Mouse (Mus musculus): ENCODE measurements around the gene Akap6. TPM values are rescaled to one million over a fixed set of nuclear protein-coding genes. Genes with fewer than 3 reads are reported as not detected.
A peak's percentile ranks its signal among the peaks of the same experiment; 100 is the strongest.

Akap6 gene
- total and polyA plus RNA-seq, 2 experiments from 2014 or later, result 18.2 to 69.3 TPM

DNA sequence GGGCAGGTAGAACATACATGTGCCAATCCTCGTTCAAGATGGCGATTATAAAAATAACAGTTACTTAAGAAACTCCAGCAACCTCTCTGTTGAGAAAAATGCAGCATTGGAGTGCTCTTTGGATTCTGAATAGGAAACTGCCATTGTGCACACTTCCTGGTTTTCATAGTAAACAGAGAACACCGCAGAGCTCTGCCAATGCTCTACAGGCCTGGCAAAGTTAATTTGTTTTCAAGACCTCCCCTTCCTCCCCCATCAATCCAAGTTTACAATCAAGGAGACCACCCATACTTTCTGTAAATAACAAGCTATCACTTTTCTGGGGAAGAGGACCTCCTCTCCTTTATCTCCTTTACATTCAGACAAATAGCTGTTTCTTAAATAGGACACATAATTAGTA is 65.6 kb downstream of the Akap6 start:
- H3K27ac ChIP-seq (ENCODE audit: low read depth, low read length), result no peak overlapping the region
- H3K9me3 ChIP-seq (ENCODE audit: low read length), result no peaks in the 10 kb centered on the region
- H3K9ac ChIP-seq (replicated peaks; ENCODE audit: low read length, poor library complexity, severe bottlenecking), result no peak overlapping the region
- H3K36me3 ChIP-seq (ENCODE audit: insufficient read depth, low read length), result no peaks in the 10 kb centered on the region
- WGBS, result 76% methylated on average over 3 of the region's 3 CpGs
- TF ChIP-seq CTCF (IDR thresholded peaks at IDR 0.05), result no peak
- DNase-seq (ENCODE audit: low spot score), result no peak
- H3K4me3 ChIP-seq (ENCODE audit: low read depth, low read length), result no peak overlapping the region
- H3K27me3 ChIP-seq (ENCODE audit: insufficient read depth, low read length), result no peaks in the 10 kb centered on the region
- no peaks in the 10 kb centered on the region for H3K4me1 ChIP-seq (ENCODE audit: insufficient read depth, low read length)
- no peak for ATAC-seq (ENCODE audit: low FRiP score)
- H3K4me2 ChIP-seq (ENCODE audit: low read depth, low read length, poor library complexity, severe bottlenecking), result no peak overlapping the region

- Histone ChIP-seq H3K27ac (ENCODE audit: low read depth, low read length) (no peak overlapping the region), H3K4me1 (ENCODE audit: insufficient read depth, low read length) (peaks cover 6% of the 10 kb centered on the region), H3K36me3 (ENCODE audit: insufficient read depth, low read length) (no peaks in the 10 kb centered on the region), H3K27me3 (ENCODE audit: insufficient read depth, low read length) (no peaks in the 10 kb centered on the region), H3K9me3 (ENCODE audit: low read length) (no peaks in the 10 kb centered on the region), H3K4me2 (ENCODE audit: low read depth, low read length, poor library complexity, severe bottlenecking) (no peak overlapping the region), H3K9ac (replicated peaks; ENCODE audit: low read length, poor library complexity, severe bottlenecking) (no peak overlapping the region), H3K4me3 (ENCODE audit: low read depth, low read length) (no peak overlapping the region)
- WGBS, result 34% methylated on average over 3 of the region's 3 CpGs
- no peak for TF ChIP-seq CTCF (IDR thresholded peaks at IDR 0.05)
- ATAC-seq (ENCODE audit: low FRiP score) (no peak), DNase-seq (ENCODE audit: low spot score) (no peak)
Observed at GRCm38 (mm10) chr12:52769561-52769960, 70.4 kb downstream of the Akap6 start.

GRCm38 (mm10) chr12:52771931-52772330 is 72.7 kb downstream of the Akap6 start:
- TF ChIP-seq CTCF (IDR thresholded peaks at IDR 0.05), result no peak
- no peak for ATAC-seq (ENCODE audit: low FRiP score)
- H3K27ac ChIP-seq (ENCODE audit: low read depth, low read length), result no peak overlapping the region
- H3K9me3 ChIP-seq (ENCODE audit: low read length), result no peaks in the 10 kb centered on the region
- peaks cover 6% of the 10 kb centered on the region for H3K4me1 ChIP-seq (ENCODE audit: insufficient read depth, low read length)
- H3K9ac ChIP-seq (replicated peaks; ENCODE audit: low read length, poor library complexity, severe bottlenecking), result no peak overlapping the region
- no peak for DNase-seq (ENCODE audit: low spot score)
- no peaks in the 10 kb centered on the region for H3K27me3 ChIP-seq (ENCODE audit: insufficient read depth, low read length)
- 68% methylated on average over 7 of the region's 7 CpGs for WGBS
- no peaks in the 10 kb centered on the region for H3K36me3 ChIP-seq (ENCODE audit: insufficient read depth, low read length)
- H3K4me3 ChIP-seq (ENCODE audit: low read depth, low read length), result no peak overlapping the region
- H3K4me2 ChIP-seq (ENCODE audit: low read depth, low read length, poor library complexity, severe bottlenecking), result no peak overlapping the region

- no peak for ATAC-seq (ENCODE audit: low FRiP score)
- Histone ChIP-seq H3K9ac (replicated peaks; ENCODE audit: low read length, poor library complexity, severe bottlenecking) (no peak overlapping the region), H3K27me3 (ENCODE audit: insufficient read depth, low read length) (no peaks in the 10 kb centered on the region), H3K36me3 (ENCODE audit: insufficient read depth, low read length) (no peaks in the 10 kb centered on the region), H3K27ac (ENCODE audit: low read depth, low read length) (peak overlapping the region; percentile 7; the same call in 1 of the 2 replicates), H3K4me2 (ENCODE audit: low read depth, low read length, poor library complexity, severe bottlenecking) (no peak overlapping the region), H3K9me3 (ENCODE audit: low read length) (no peaks in the 10 kb centered on the region), H3K4me3 (ENCODE audit: low read depth, low read length) (no peak overlapping the region), H3K4me1 (ENCODE audit: insufficient read depth, low read length) (peaks cover 6% of the 10 kb centered on the region)
- no peak for TF ChIP-seq CTCF (IDR thresholded peaks at IDR 0.05)
- peak; percentile 79 for DNase-seq (ENCODE audit: low spot score)
- 26% methylated on average over 11 of the region's 11 CpGs for WGBS
Observed at GRCm38 (mm10) chr12:52772494-52773280, 73.5 kb downstream of the Akap6 start.

GRCm38 (mm10) chr12:52773847-52774246 is 74.7 kb downstream of the Akap6 start:
- DNase-seq (ENCODE audit: low spot score), result peak; percentile 76
- H3K9me3 ChIP-seq (ENCODE audit: low read length), result no peaks in the 10 kb centered on the region

GRCm38 (mm10) chr12:52774382-52774781 is 75.2 kb downstream of the Akap6 start:
- Histone ChIP-seq H3K9me3 (ENCODE audit: low read length) (no peaks in the 10 kb centered on the region), H3K4me1 (ENCODE audit: insufficient read depth, low read length) (peaks cover 6% of the 10 kb centered on the region), H3K9ac (replicated peaks; ENCODE audit: low read length, poor library complexity, severe bottlenecking) (no peak overlapping the region), H3K4me3 (ENCODE audit: low read depth, low read length) (no peak overlapping the region), H3K36me3 (ENCODE audit: insufficient read depth, low read length) (no peaks in the 10 kb centered on the region), H3K27me3 (ENCODE audit: insufficient read depth, low read length) (no peaks in the 10 kb centered on the region), H3K27ac (ENCODE audit: low read depth, low read length) (peak overlapping the region; percentile 34; the same call in 1 of the 2 replicates), H3K4me2 (ENCODE audit: low read depth, low read length, poor library complexity, severe bottlenecking) (no peak overlapping the region)
- ATAC-seq (ENCODE audit: low FRiP score), result peak; percentile 63; the same call in 1 of the 2 replicates
- WGBS, result 16% methylated on average over 6 of the region's 6 CpGs
- TF ChIP-seq CTCF (IDR thresholded peaks at IDR 0.05), result no peak
- peak; percentile 88 for DNase-seq (ENCODE audit: low spot score)

More at GRCm38 (mm10) chr12:52773847-52774246, 74.7 kb downstream of the Akap6 start:
- Histone ChIP-seq H3K36me3 (ENCODE audit: insufficient read depth, low read length) (no peaks in the 10 kb centered on the region), H3K4me2 (ENCODE audit: low read depth, low read length, poor library complexity, severe bottlenecking) (no peak overlapping the region), H3K9ac (replicated peaks; ENCODE audit: low read length, poor library complexity, severe bottlenecking) (no peak overlapping the region), H3K27ac (ENCODE audit: low read depth, low read length) (0 out of 2 replicates have a peak overlapping the region, but pooled peaks have one; percentile 7), H3K4me1 (ENCODE audit: insufficient read depth, low read length) (peaks cover 6% of the 10 kb centered on the region), H3K27me3 (ENCODE audit: insufficient read depth, low read length) (no peaks in the 10 kb centered on the region), H3K4me3 (ENCODE audit: low read depth, low read length) (no peak overlapping the region)
- 32% methylated on average over 3 of the region's 3 CpGs for WGBS
- ATAC-seq (ENCODE audit: low FRiP score), result no peak
- TF ChIP-seq CTCF (IDR thresholded peaks at IDR 0.05), result no peak

Measured in midbrain, postnatal 0 days (tissue).